Comparison of ENCODE assay signal across 30 mouse cellular contexts in genomic region chr11:20897468-20897867, GRCm38 (mm10).
DNase-seq lines count a peak whose midpoint lies in the region; ATAC-seq lines count a peak whose summit lies in the region.
"Had no signal": no experiment of that assay in that cellular context is flagged by ENCODE, and none has a peak within 500 bp of the region (broad histone marks: within the 10 kb centered on the region; RNA-seq: fewer than 3 reads in every experiment).

No protein-coding gene starts in this region.

- no peaks in the 10 kb centered on the region for H3K9me3 ChIP-seq in heart, embryonic 13.5 days
- no peaks in the 10 kb centered on the region for H3K9me3 ChIP-seq in lung, embryonic 15.5 days
- H3K9me3 ChIP-seq: embryonic facial prominence, embryonic 13.5 days; forebrain, embryonic 13.5 days; G1E; heart, embryonic 15.5 days; hindbrain, embryonic 10.5 days; hindbrain, embryonic 15.5 days; liver, embryonic 12.5 days had no signal

- H3K4me3 ChIP-seq in heart, embryonic 13.5 days: no peak overlapping the region
- no peak overlapping the region for H3K4me3 ChIP-seq in lung, embryonic 15.5 days
- H3K4me3 ChIP-seq: embryonic facial prominence, embryonic 13.5 days; erythroblast, embryonic 14.5 days; forebrain, embryonic 13.5 days; heart, embryonic 15.5 days; hindbrain, embryonic 10.5 days; hindbrain, embryonic 15.5 days; liver, embryonic 12.5 days had no signal

- H3K27ac ChIP-seq in heart, embryonic 13.5 days (replicated peaks): peak overlapping the region; percentile 94; the same call in 1 of the 2 replicates
- no peak overlapping the region for H3K27ac ChIP-seq in lung, embryonic 15.5 days
- H3K27ac ChIP-seq: forebrain, embryonic 13.5 days; hindbrain, embryonic 10.5 days; hindbrain, embryonic 15.5 days; kidney, postnatal 0 days; liver, embryonic 12.5 days had no signal

- no peak overlapping the region for H3K4me2 ChIP-seq in heart, embryonic 13.5 days
- H3K4me2 ChIP-seq in lung, embryonic 15.5 days: no peak overlapping the region
- H3K4me2 ChIP-seq: embryonic facial prominence, embryonic 13.5 days; forebrain, embryonic 13.5 days; hindbrain, embryonic 15.5 days; liver, embryonic 12.5 days; midbrain, embryonic 11.5 days had no signal

- H3K36me3 ChIP-seq in heart, embryonic 13.5 days: no peaks in the 10 kb centered on the region
- H3K36me3 ChIP-seq in lung, embryonic 15.5 days: no peaks in the 10 kb centered on the region
- H3K36me3 ChIP-seq: embryonic facial prominence, embryonic 13.5 days; G1E; heart, embryonic 15.5 days; hindbrain, embryonic 10.5 days; hindbrain, embryonic 15.5 days; liver, embryonic 12.5 days had no signal

- H3K4me1 ChIP-seq in heart, embryonic 13.5 days: peaks cover 38% of the 10 kb centered on the region
- H3K4me1 ChIP-seq in lung, embryonic 15.5 days: peaks cover 23% of the 10 kb centered on the region

- DNase-seq in adrenal gland, postnatal 10 days: peak; percentile 34
- no peak for DNase-seq in adrenal gland, postnatal 4 days (ENCODE audit: low spot score in 2 of 2)
- no peak for DNase-seq in heart, postnatal 4 days
- DNase-seq in lung, postnatal 25 days (ENCODE audit: low spot score): no peak
- DNase-seq in lung, postnatal 4 days: peak; percentile 37 to 66
- no peak for DNase-seq in retina, embryonic 14.5 days (ENCODE audit: low spot score)
- DNase-seq: cerebellum, adult 11-12 months; cerebellum, adult 9-11 months; gastrocnemius, postnatal 10 days; kidney, adult 2 months; left cerebral cortex, postnatal 4 days; liver, postnatal 0 days; right cerebral cortex, adult 18-20 months; right cerebral cortex, postnatal 4 days; thymus, adult 18-20 months; thymus, postnatal 36 days had no signal

- ATAC-seq in heart, embryonic 13.5 days (ENCODE audit: extremely low read depth, insufficient number of reproducible peaks, low FRiP score, low TSS enrichment): no peak
- 0 out of 2 replicates have a peak, but pooled peaks have one; percentile 24 for ATAC-seq in lung, embryonic 15.5 days (ENCODE audit: borderline replicate concordance, extremely low read depth, low FRiP score, low TSS enrichment)
- ATAC-seq: forebrain, embryonic 13.5 days; inflammation-experienced regulatory T-cells, adult 6 months; midbrain, embryonic 16.5 days had no signal

- no peak overlapping the region for H3K9ac ChIP-seq in heart, embryonic 13.5 days
- H3K9ac ChIP-seq in lung, embryonic 15.5 days: no peak overlapping the region
- H3K9ac ChIP-seq: embryonic facial prominence, embryonic 13.5 days; forebrain, embryonic 13.5 days; heart, embryonic 15.5 days; hindbrain, embryonic 15.5 days; liver, embryonic 12.5 days; liver, postnatal 0 days had no signal

- 77% methylated on average over 7 of the region's 7 CpGs for WGBS in heart, embryonic 13.5 days
- 57% methylated on average over 7 of the region's 7 CpGs for WGBS in lung, embryonic 15.5 days

- H3K27me3 ChIP-seq in heart, embryonic 13.5 days (replicated peaks): no peaks in the 10 kb centered on the region
- no peaks in the 10 kb centered on the region for H3K27me3 ChIP-seq in lung, embryonic 15.5 days
- H3K27me3 ChIP-seq: forebrain, embryonic 13.5 days; heart, embryonic 15.5 days; hindbrain, embryonic 15.5 days had no signal

Comparison
In these comparisons a context has a peak if more than half of its experiments do, and no peak if none do; other contexts are left out.
1. DNase-seq: peak in adrenal gland, postnatal 10 days (single experiment) and lung, postnatal 4 days (2 of 2); none in adrenal gland, postnatal 4 days (0 of 2), heart, postnatal 4 days (single experiment), lung, postnatal 25 days (single experiment) and retina, embryonic 14.5 days (single experiment).